In genomic region chr16:10925591-10926180, GRCm38 (mm10) we compare ENCODE assay signal across 8 mouse cellular contexts.
A peak's percentile ranks its signal among the peaks of the same experiment; 100 is the strongest.
DNase-seq lines count a peak whose midpoint lies in the region.

No protein-coding gene starts in this region.

- intact Hi-C loops in heart, postnatal 36 days (cut with DNase I) = no loop called here

- DNase-seq in heart, postnatal 4 days = peak; percentile 23
- DNase-seq in heart, postnatal 36 days = no peak
- DNase-seq in ovary, adult 18-20 months (ENCODE audit: low spot score) = peak; percentile 65
- DNase-seq in ovary, postnatal 10 days (ENCODE audit: low spot score) = no peak
- DNase-seq in cerebellum, postnatal 14 days = peak; percentile 54 to 58
- peak; percentile 71 for DNase-seq in testis, postnatal 10 days (ENCODE audit: low spot score)
- no peak for DNase-seq in thymus, adult 18-20 months
- DNase-seq in heart, adult 9 months (ENCODE audit: low spot score in 2 of 2) = no peak

Comparison
In these comparisons a context has a peak if more than half of its experiments do, and no peak if none do; other contexts are left out.
1. DNase-seq: peak in heart, postnatal 4 days (single experiment), ovary, adult 18-20 months (single experiment), cerebellum, postnatal 14 days (2 of 2) and testis, postnatal 10 days (single experiment); none in heart, postnatal 36 days (0 of 2), ovary, postnatal 10 days (single experiment), thymus, adult 18-20 months (0 of 2) and heart, adult 9 months (0 of 2).